Mouse (Mus musculus): ENCODE measurements around the gene Uimc1. TPM values are rescaled to one million over a fixed set of nuclear protein-coding genes. Genes with fewer than 3 reads are reported as not detected.

Uimc1 gene
- total and polyA plus RNA-seq, 3 experiments, result 32.5 to 143 TPM; not detected in 1

DNA sequence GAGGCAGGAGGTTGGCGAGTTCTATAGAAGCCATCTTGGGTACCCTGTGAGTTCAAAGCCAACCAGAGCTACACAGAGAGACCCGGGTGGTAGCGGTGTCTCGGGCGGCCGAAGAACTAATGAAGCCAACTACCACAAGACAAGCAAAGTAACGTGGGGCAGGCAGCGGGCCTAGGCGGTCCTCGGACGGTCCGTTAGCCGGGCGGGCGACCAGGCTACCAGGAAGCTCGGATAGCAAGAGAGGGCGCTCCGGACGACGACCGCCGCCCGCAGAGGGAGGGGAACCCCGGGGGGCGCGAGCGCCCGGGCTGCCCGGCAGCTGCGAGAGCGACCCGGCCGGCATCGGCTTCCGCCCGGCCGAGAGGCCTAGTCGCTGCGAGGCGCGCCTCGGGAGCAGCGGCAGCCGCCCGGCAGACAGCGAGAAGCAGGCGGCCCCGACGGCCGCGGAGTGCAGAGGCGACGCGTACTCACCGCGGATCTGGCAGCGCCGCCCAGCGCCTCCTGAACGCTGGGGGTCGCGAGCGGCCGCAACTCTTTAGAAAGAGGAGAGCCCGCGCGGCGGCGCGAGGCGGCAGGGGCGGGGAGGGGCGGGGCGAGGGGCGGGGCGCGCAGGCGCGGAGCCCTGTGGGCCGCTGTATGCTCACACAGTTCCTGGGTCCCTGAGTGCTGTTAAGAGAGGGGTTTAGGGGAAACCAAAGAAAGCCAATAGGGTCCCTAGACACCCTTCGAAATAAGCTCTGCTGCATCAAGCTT, at the start of gene Uimc1 (continued):
- TF ChIP-seq GABPA (IDR thresholded peaks at IDR 0.05; ENCODE audit: low read depth, low read length), result no peak
- TF ChIP-seq ZC3H11A (IDR thresholded peaks at IDR 0.05; ENCODE audit: low read depth, low read length), result no peak
- 0 out of 2 replicates have a peak, but pooled peaks have one; percentile 20 for TF ChIP-seq ELF1 (IDR thresholded peaks at IDR 0.05; ENCODE audit: low read depth, low read length)

DNA sequence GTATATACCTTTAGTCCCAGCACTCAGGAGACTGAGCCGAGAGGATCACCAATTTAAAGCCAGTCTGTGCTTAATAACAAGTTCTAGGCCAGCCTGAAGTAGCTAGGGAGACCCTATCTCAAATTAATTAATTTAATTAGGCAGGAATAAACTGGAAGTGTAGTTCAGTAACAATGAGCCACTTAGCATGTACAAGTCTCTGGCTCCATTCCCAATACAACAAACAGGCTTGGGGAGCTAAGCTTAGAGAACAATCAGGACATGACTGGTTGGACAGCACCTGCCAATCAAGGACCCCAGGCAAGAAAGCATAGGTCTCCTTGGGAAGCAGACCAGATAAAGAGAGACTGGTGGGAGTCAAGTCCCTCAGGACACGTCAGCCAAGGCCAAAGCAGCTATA, 40.2 kb upstream of the Uimc1 start:
- no peaks in the 10 kb centered on the region for H3K4me1 ChIP-seq (ENCODE audit: control insufficient read depth in 1 of 2, insufficient read depth in 2 of 2, low read length in 2 of 2)
- no peak overlapping the region for H3K27ac ChIP-seq (ENCODE audit: control insufficient read depth, low read depth, low read length)
- no peak for DNase-seq (ENCODE audit: low read depth, low spot score)
- no peaks in the 10 kb centered on the region for H3K79me2 ChIP-seq (ENCODE audit: control insufficient read depth, insufficient read depth, low read length, poor library complexity)
- no peak overlapping the region for H3K9ac ChIP-seq (ENCODE audit: control insufficient read depth, low read depth, low read length, poor library complexity, severe bottlenecking)
- no peak overlapping the region for H3K4me3 ChIP-seq (ENCODE audit: control insufficient read depth in 1 of 2, insufficient read depth in 1 of 2, low read depth in 2 of 2, low read length in 2 of 2)
- no peaks in the 10 kb centered on the region for H3K36me3 ChIP-seq (ENCODE audit: control insufficient read depth in 1 of 2, insufficient read depth in 2 of 2, low read length in 2 of 2)
- TF ChIP-seq USF2 (IDR thresholded peaks at IDR 0.05; ENCODE audit: borderline replicate concordance in 1 of 2, insufficient read depth in 1 of 2, low read depth in 1 of 2, low read length in 2 of 2) (no peak), TCF12 (IDR thresholded peaks at IDR 0.05; ENCODE audit: low read depth, low read length) (no peak), MAZ (IDR thresholded peaks at IDR 0.05; ENCODE audit: low read depth, low read length) (no peak), MYC (IDR thresholded peaks at IDR 0.05; ENCODE audit: low read depth, low read length) (no peak), MAFK (IDR thresholded peaks at IDR 0.05; ENCODE audit: borderline replicate concordance, low read depth, low read length) (no peak), POLR2A (IDR thresholded peaks at IDR 0.05; ENCODE audit: control insufficient read depth in 1 of 2, insufficient read depth in 1 of 2, low read depth in 1 of 2, low read length in 2 of 2, poor library complexity in 1 of 2) (no peak), NELFE (IDR thresholded peaks at IDR 0.05; ENCODE audit: low read depth, low read length) (no peak), MYB (IDR thresholded peaks at IDR 0.05; ENCODE audit: low read depth, low read length) (no peak), ETS1 (IDR thresholded peaks at IDR 0.05; ENCODE audit: low read depth, low read length) (no peak), UBTF (IDR thresholded peaks at IDR 0.05; ENCODE audit: borderline replicate concordance, insufficient read depth, low read depth, low read length) (no peak), SMC3 (IDR thresholded peaks at IDR 0.05; ENCODE audit: low read depth, low read length) (no peak), TAL1 (IDR thresholded peaks at IDR 0.05; ENCODE audit: low read length) (no peak), MXI1 (IDR thresholded peaks at IDR 0.05; ENCODE audit: low read depth, low read length) (no peak)
- H3K9me3 ChIP-seq (replicated peaks; ENCODE audit: insufficient read depth, low read length), result no peaks in the 10 kb centered on the region
- H3K27me3 ChIP-seq (ENCODE audit: control insufficient read depth in 1 of 2, insufficient read depth in 2 of 2, low read length in 2 of 2), result no peaks in the 10 kb centered on the region

DNA sequence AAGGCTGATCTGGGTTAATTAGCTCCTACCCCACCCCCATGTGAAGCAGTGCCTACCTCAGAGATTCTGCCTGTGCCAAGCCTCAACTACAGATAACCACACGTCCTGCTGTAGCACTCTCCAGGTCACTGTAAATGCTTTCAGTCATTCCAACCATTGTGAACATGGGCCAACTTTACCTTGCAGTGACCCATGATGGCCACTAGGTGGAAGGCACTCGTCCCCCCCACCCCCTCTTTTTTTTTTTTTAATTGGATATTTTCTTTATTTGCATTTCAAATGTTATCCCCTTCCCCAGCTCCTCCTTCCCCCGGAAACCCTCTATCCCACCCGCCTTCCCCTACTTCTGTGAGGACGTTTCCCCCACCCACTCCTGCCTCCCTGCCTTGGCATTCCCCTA, 35.3 kb upstream of the Uimc1 start:
- H3K4me1 ChIP-seq (ENCODE audit: control insufficient read depth in 1 of 2, insufficient read depth in 2 of 2, low read length in 2 of 2), result no peaks in the 10 kb centered on the region
- no peak for TF ChIP-seq GABPA (IDR thresholded peaks at IDR 0.05; ENCODE audit: low read depth, low read length)
- no peak for TF ChIP-seq RCOR1 (IDR thresholded peaks at IDR 0.05; ENCODE audit: low read depth, low read length)
- TF ChIP-seq GATA1 (IDR thresholded peaks at IDR 0.05; ENCODE audit: low read depth, low read length), result no peak
- no peak for TF ChIP-seq KAT2A (conservative IDR thresholded peaks at IDR 0.05; ENCODE audit: low read depth, low read length)
- no peak for TF ChIP-seq MYC (IDR thresholded peaks at IDR 0.05; ENCODE audit: low read depth, low read length)
- no peak for TF ChIP-seq EP300 (IDR thresholded peaks at IDR 0.05; ENCODE audit: low read depth in 1 of 2, low read length in 2 of 2)
- TF ChIP-seq MAX (IDR thresholded peaks at IDR 0.05; ENCODE audit: low read length), result no peak
- no peak for TF ChIP-seq MXI1 (IDR thresholded peaks at IDR 0.05; ENCODE audit: low read depth, low read length)
- TF ChIP-seq MAFK (IDR thresholded peaks at IDR 0.05; ENCODE audit: borderline replicate concordance, low read depth, low read length), result no peak
- peak; percentile 56 to 70 (median 56) for TF ChIP-seq CTCF (IDR thresholded peaks at IDR 0.05 in 2 of 3, conservative IDR thresholded peaks at IDR 0.05 in 1 of 3; ENCODE audit: control insufficient read depth in 1 of 3, insufficient read depth in 1 of 3, low read depth in 2 of 3, low read length in 3 of 3, poor library complexity in 1 of 3, severe bottlenecking in 1 of 3)
- TF ChIP-seq POLR2A (IDR thresholded peaks at IDR 0.05; ENCODE audit: control insufficient read depth in 1 of 2, insufficient read depth in 1 of 2, low read depth in 1 of 2, low read length in 2 of 2, poor library complexity in 1 of 2), result no peak
- TF ChIP-seq TCF12 (IDR thresholded peaks at IDR 0.05; ENCODE audit: low read depth, low read length), result no peak
- no peak for TF ChIP-seq NELFE (IDR thresholded peaks at IDR 0.05; ENCODE audit: low read depth, low read length)
- 0 out of 2 replicates have a peak, but pooled peaks have one; percentile 24 for TF ChIP-seq POLR2AphosphoS2 (IDR thresholded peaks at IDR 0.05; ENCODE audit: low read length)
- TF ChIP-seq JUND (IDR thresholded peaks at IDR 0.05; ENCODE audit: low read depth, low read length), result no peak
- TF ChIP-seq USF2 (IDR thresholded peaks at IDR 0.05; ENCODE audit: borderline replicate concordance in 1 of 2, insufficient read depth in 1 of 2, low read depth in 1 of 2, low read length in 2 of 2), result no peak
- peak; percentile 90 for TF ChIP-seq ZNF384 (IDR thresholded peaks at IDR 0.05; ENCODE audit: low read depth, low read length)
- TF ChIP-seq MEF2A (IDR thresholded peaks at IDR 0.05; ENCODE audit: extremely low read depth, insufficient replicate concordance, low read depth, low read length, poor library complexity, severe bottlenecking), result no peak
- TF ChIP-seq TBP (IDR thresholded peaks at IDR 0.05; ENCODE audit: low read depth, low read length), result no peak

More for the DNA sequence above, 35.3 kb upstream of the Uimc1 start:
- Histone ChIP-seq H3K9me3 (replicated peaks; ENCODE audit: insufficient read depth, low read length) (no peaks in the 10 kb centered on the region), H3K36me3 (ENCODE audit: control insufficient read depth in 1 of 2, insufficient read depth in 2 of 2, low read length in 2 of 2) (peaks cover 0 to 3% of the 10 kb centered on the region in 2 experiments; a peak in 1 of 4 replicates), H3K79me2 (ENCODE audit: control insufficient read depth, insufficient read depth, low read length, poor library complexity) (no peaks in the 10 kb centered on the region), H3K4me3 (ENCODE audit: control insufficient read depth in 1 of 2, insufficient read depth in 1 of 2, low read depth in 2 of 2, low read length in 2 of 2) (no peak overlapping the region), H3K27ac (ENCODE audit: control insufficient read depth, low read depth, low read length) (no peak overlapping the region), H3K9ac (ENCODE audit: control insufficient read depth, low read depth, low read length, poor library complexity, severe bottlenecking) (no peak overlapping the region), H3K27me3 (ENCODE audit: control insufficient read depth in 1 of 2, insufficient read depth in 2 of 2, low read length in 2 of 2) (no peaks in the 10 kb centered on the region)
- DNase-seq (ENCODE audit: low read depth, low spot score), result peak; percentile 54
